Mouse (Mus musculus): ENCODE measurements around the gene Dnal4.

Dnal4 gene

DNA sequence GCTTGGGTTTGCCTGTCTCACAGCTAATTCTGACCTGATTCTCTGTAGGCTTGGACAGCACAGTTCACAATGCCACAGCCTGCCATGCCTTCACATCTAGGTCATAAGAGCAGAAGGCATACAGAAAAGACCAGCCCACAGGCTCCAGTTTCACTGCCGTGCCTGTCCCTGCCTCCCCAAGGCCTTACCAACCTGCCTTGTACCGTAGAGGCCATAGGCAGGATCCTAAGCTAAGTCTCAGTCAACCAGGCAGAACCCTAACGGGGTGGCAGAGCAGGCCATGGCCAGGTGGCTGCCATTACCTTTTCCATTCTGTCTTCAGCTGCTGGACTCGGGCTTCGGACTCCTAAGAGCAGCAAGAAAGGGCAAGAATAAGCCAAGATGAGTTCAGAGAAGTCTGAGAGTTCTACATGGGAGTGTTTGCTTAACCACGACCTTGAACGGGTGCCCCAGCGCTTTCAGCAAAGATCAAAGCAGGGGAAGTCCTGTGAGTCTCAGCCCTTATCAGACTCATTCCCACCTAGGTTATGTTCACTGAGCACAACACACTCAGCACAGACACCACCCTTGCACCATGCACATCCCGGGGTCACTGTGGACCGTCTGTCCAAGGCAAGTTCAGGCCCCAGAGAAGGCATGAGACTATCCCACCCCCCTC, 48.8 kb downstream of the Dnal4 start:
- DNase-seq: no peak

- no peak for DNase-seq
Measured at GRCm38 (mm10) chr15:79728311-79728710, 49.3 kb downstream of the Dnal4 start.

GRCm38 (mm10) chr15:79727840-79728239, 49.8 kb downstream of the Dnal4 start:
- no peak for DNase-seq

GRCm38 (mm10) chr15:79725190-79725789, 52.4 kb downstream of the Dnal4 start:
- no peak for DNase-seq

GRCm38 (mm10) chr15:79723439-79723838, 54.2 kb downstream of the Dnal4 start:
- DNase-seq: no peak

DNA sequence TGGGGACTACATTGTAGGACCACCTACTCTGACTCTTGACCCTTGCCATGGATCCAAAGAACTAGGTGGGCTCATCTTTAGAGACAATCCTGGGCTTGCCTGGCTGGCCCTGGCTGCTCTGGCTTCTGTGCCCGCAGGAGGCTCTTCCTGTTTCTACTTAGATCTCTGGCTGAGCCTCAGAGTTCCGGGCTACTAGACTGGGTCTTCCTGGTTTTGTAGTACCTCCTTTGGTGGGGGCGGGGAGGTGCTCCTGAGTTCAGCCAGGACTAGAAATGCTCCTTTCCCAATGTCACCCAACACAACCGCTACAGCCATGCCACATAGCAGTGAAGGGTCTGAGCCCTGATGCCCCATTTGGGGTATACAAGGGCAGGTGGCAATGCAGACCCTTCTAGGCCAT, 56.9 kb downstream of the Dnal4 start:
- no peak for DNase-seq

DNA sequence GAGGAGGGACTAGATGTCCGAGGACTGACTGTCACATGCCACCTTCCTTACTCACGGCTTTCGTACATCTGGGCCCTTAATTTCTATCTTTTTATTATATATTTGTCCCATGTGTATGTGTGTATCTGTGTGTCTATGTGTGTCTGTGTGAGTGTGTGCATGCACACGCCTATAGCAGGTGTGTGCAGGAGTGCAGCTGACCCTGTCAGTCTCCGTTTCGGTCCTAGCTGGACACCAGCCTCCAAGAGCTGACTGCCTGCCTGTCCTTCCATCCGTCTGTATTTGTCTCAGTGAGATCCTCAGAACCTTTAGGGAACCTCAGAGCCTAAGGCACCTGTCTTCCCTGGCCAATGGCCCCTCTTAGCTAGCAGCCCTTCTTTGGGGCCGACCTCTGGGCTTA, 57.4 kb downstream of the Dnal4 start:
- no peak for DNase-seq

- DNase-seq: peak; percentile 77
Measured at GRCm38 (mm10) chr15:79716710-79717109, 60.9 kb downstream of the Dnal4 start.

DNA sequence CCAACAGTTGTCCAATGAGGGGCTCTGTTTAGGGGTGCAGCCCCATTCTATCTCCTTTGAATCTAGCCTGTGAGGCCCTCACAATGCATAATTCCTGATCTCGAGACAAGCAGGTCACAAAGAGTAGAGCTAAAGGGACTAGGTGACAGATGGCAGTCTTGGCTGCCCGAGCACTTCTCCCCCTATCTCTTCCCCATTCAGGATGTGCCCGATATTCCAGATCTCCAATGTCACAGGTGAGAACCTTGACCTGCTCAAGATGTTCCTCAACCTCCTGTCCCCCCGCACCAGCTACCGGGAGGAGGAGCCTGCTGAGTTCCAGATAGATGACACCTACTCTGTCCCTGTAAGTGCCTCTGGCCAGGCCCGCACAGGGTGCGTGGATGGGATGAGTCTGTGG, 62.0 kb downstream of the Dnal4 start:
- DNase-seq: peak; percentile 78
